Mouse (Mus musculus): ENCODE measurements at regions not wholly inside any gene's neighbourhood (a gene's known extent, or its start where the extent isn't known, plus 50 kb on each side); places are given as distances from the start of the nearest gene placed in this dataset.
"Not testable (repeated sequence)": the region's sequence is repeated elsewhere in the genome, so short reads cannot be mapped to it uniquely, and the experiment has no call there.

GRCm38 (mm10) chr2:78059801-78060416, 113.7 kb upstream of the Cwc22 start:
- no peak for ATAC-seq

GRCm38 (mm10) chr2:78058988-78059387, 112.8 kb upstream of the Cwc22 start:
- no peak for ATAC-seq

GRCm38 (mm10) chr2:78053910-78054309, 107.7 kb upstream of the Cwc22 start:
- no peak for ATAC-seq

GRCm38 (mm10) chr2:78050542-78050941, 104.4 kb upstream of the Cwc22 start:
- no peak for ATAC-seq

- ATAC-seq, result peak; percentile 39
Measured at GRCm38 (mm10) chr2:78049248-78049874, 103.2 kb upstream of the Cwc22 start.

GRCm38 (mm10) chr2:78048706-78049055, 102.5 kb upstream of the Cwc22 start:
- ATAC-seq, result no peak

GRCm38 (mm10) chr2:78048030-78048705, 102.0 kb upstream of the Cwc22 start:
- peak; percentile 61 for ATAC-seq

GRCm38 (mm10) chr2:78027319-78027718, 81.1 kb upstream of the Cwc22 start:
- no peak for ATAC-seq

- no peak for ATAC-seq
Measured at GRCm38 (mm10) chr2:78026808-78027207, 80.6 kb upstream of the Cwc22 start.

- no peak for ATAC-seq
Measured at GRCm38 (mm10) chr2:78025651-78026435, 79.7 kb upstream of the Cwc22 start.

- ATAC-seq, result no peak
Measured at GRCm38 (mm10) chr2:78024981-78025565, 78.9 kb upstream of the Cwc22 start.

GRCm38 (mm10) chr2:78023916-78024685, 77.9 kb upstream of the Cwc22 start:
- no peak for ATAC-seq

GRCm38 (mm10) chr2:78023416-78023815, 77.2 kb upstream of the Cwc22 start:
- no peak for ATAC-seq

- ATAC-seq, result no peak
Measured at GRCm38 (mm10) chr2:78022756-78023155, 76.6 kb upstream of the Cwc22 start.

GRCm38 (mm10) chr2:78021905-78022304, 75.7 kb upstream of the Cwc22 start:
- ATAC-seq, result no peak

GRCm38 (mm10) chr2:78021356-78021900, 75.3 kb upstream of the Cwc22 start:
- no peak for ATAC-seq

GRCm38 (mm10) chr2:78020516-78020915, 74.3 kb upstream of the Cwc22 start:
- ATAC-seq, result no peak

GRCm38 (mm10) chr2:78019916-78020315, 73.7 kb upstream of the Cwc22 start:
- ATAC-seq, result no peak

GRCm38 (mm10) chr2:78012441-78012840, 66.3 kb upstream of the Cwc22 start:
- not testable (repeated sequence) for ATAC-seq

- no peak for ATAC-seq
Measured at GRCm38 (mm10) chr2:78011821-78012220, 65.6 kb upstream of the Cwc22 start.

- ATAC-seq, result no peak
Measured at GRCm38 (mm10) chr2:78011051-78011800, 65.1 kb upstream of the Cwc22 start.

Measured in CD4-positive, CD25-positive, alpha-beta regulatory T cell, adult 4 months (primary cell).